Mouse (Mus musculus) gastrocnemius, postnatal 25 days (tissue): ENCODE measurements at regions not wholly inside any gene's neighbourhood (a gene's known extent, or its start where the extent isn't known, plus 50 kb on each side); places are given as distances from the start of the nearest gene placed in this dataset.

Source experiments
- DNase-seq: peaks from one replicate; pipeline ENCODE4 v3.0.0; 2022

GRCm38 (mm10) chr10:17368636-17369035 lies 354.4 kb upstream of the Cited2 start:
- no peak for DNase-seq

GRCm38 (mm10) chr10:17372905-17373304 lies 350.1 kb upstream of the Cited2 start:
- no peak for DNase-seq

GRCm38 (mm10) chr10:17374047-17374446 lies 349.0 kb upstream of the Cited2 start:
- DNase-seq = no peak

- DNase-seq = no peak
Measured at GRCm38 (mm10) chr10:17382990-17383389, 340.0 kb upstream of the Cited2 start.

DNA sequence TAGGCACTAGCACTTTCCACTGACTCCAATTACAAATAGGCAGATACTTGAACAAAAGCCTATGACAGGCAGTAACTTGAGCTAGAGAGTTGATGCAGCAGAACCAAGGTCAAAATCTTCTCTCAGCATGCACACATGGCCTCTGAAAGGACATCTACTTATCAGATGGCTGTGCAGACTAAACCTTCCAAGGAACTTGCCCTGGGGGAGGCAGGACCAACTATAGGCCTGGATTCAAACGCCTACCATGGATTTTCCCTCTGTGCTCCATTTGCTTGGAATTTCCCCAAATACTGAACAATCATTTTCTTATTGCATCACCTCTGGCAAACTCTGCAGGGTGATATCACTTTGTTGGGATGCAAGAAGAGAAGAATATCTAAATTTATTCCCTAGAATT lies 337.8 kb upstream of the Cited2 start:
- DNase-seq = peak; percentile 55

GRCm38 (mm10) chr10:17387296-17387695 lies 335.7 kb upstream of the Cited2 start:
- DNase-seq = no peak

GRCm38 (mm10) chr10:17395495-17396224 lies 327.4 kb upstream of the Cited2 start:
- no peak for DNase-seq

- no peak for DNase-seq
Measured at GRCm38 (mm10) chr10:17403899-17404298, 319.1 kb upstream of the Cited2 start.

DNA sequence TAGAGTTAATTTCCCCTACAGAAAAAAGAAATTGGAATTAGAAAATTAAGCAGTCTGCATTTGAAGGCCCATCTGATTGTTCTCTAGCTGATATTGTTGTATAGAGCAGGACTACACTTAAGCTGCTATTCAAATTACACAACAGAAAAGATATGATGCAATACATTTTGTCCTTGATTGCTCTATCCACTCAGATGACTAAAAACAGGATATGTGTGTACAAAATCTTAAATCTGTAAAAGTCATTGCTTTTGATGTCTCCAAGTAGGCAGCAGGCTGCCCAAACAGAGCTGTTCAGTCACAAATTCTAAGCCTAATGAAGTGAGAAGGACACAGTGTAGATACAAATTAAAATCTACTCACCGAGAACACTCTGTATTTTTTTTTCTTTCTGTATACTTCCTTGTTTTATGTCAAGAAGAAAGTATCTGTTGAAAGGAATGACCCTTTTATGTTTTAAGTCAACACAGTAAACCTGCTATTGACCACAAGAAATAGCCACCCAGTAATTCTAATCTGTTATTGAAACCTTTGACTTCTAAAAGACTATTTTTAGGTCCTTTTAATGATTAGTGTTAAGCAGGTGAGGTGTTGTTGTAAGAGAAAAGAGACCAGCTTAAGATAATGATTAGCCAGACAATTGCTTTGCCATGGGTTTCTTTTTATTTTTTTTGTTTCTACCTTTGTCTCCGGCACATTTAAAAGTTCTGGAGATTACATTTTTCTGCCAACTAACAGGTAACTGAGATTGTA lies 315.0 kb upstream of the Cited2 start:
- DNase-seq = no peak

DNA sequence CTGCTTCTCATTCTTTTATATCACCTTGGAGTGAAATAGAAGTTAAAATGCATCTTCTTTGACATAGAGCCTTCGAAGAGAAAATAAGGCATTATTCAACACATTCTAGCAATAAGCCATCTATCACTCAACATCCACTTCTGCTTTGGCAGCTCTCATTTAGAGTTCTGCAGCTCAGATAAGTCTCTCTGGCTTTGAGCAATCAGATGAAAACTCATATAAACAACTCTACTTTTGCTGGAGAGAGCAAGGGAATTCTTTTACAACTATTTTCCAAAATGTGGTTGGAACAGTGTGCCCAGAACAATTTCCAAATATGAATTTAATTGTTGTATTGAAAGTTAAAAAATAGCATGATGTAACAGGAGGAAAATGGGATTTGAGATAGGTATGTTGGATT lies 314.2 kb upstream of the Cited2 start:
- DNase-seq = no peak

- no peak for DNase-seq
Measured at GRCm38 (mm10) chr10:17411300-17411987, 311.6 kb upstream of the Cited2 start.

DNA sequence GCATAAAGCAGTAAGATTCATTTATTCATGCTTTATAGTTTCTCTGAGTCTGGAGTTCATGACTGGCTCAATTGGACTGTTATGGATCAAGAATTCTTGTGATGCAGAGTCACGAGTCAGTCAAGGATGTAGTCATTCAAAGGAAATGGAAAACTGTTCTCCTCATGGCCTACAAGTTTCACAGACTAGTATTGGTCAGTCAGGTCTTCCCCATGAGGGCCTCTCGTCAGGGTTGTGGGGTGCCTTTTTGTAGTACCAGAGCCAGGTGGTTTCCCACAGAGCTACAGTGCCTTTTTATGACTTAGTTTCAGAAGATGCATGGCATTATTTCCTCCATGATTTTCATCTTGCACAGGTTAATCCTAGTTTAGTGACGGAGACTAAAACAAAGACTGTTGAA lies 307.9 kb upstream of the Cited2 start:
- DNase-seq = no peak

DNA sequence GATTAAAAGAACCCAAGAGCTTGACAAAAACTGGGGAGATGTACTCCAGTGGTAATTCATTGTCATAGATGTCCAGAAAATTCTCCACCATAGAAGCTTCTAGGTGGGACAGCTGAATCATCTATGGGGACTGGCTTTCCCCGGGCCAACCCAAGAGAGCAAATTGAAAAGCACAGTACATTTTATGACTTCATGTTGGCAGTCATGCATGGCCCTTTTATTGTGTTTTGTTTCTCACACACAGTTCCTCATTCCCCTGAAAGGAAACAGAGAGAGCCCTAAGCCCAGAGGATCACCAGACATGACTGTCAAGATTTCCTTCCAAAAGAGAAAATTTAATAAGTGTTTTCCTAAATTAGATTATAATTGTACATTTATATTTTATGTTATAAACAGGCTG lies 306.9 kb upstream of the Cited2 start:
- DNase-seq = no peak

DNA sequence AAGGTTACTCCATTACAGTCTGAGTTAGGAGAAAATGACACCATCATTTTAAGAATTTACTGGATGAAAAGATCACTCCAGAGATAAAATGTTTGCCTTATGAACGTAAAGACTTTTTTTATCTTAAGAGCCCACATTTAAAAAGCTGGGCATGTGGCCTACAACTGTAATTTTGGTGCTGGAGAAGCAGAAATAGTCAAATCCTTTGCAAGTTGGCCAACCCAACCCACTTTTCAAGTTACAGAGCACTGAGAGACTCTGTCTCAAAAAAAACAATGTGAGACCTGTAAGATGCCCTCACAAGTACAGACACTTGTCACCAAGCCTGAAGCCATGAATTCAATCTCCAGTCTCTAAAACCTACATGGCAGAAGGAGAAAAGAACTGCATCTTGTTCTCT lies 305.6 kb upstream of the Cited2 start:
- no peak for DNase-seq

DNA sequence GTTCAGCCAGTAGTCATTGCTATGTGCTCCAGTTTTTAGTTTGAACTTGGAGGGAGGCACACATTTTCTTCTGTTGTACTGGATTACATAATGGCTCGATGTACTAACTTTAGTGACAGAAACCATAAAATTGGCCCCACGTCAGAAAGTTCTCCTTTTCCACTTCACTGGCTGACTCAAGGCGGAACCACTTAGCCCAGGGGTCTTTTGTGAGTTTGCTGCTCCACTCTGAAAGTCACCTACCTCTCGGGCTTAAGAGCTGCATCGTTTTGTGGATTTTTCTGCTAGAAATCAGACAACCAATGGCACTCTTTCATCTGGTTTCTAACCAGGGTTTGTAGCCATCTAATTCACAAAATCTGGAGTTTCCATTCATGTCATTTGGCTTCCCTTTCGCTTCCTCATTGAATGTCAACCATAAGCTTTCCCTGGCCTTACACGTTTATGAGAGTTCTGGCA lies 304.8 kb upstream of the Cited2 start:
- peak; percentile 16 for DNase-seq

GRCm38 (mm10) chr10:17423584-17424278 lies 299.3 kb upstream of the Cited2 start:
- no peak for DNase-seq

GRCm38 (mm10) chr10:17426197-17426596 lies 296.8 kb upstream of the Cited2 start:
- no peak for DNase-seq

- no peak for DNase-seq
Measured at GRCm38 (mm10) chr10:17427316-17427715, 295.7 kb upstream of the Cited2 start.

GRCm38 (mm10) chr10:17428315-17428714 lies 294.7 kb upstream of the Cited2 start:
- no peak for DNase-seq

GRCm38 (mm10) chr10:17431068-17431467 lies 291.9 kb upstream of the Cited2 start:
- no peak for DNase-seq

GRCm38 (mm10) chr10:17434098-17434497 lies 288.9 kb upstream of the Cited2 start:
- no peak for DNase-seq

GRCm38 (mm10) chr10:17450240-17450639 lies 272.8 kb upstream of the Cited2 start:
- no peak for DNase-seq

GRCm38 (mm10) chr10:17470880-17471279 lies 252.1 kb upstream of the Cited2 start:
- no peak for DNase-seq
